Mouse (Mus musculus) heart, embryonic 14.5 days (tissue): Measurements from ENCODE around the gene Zfp36l3. TPM values are rescaled to one million over a fixed set of nuclear protein-coding genes. Genes with fewer than 3 reads are reported as not detected.
"Not testable (repeated sequence)": the region's sequence is repeated elsewhere in the genome, so short reads cannot be mapped to it uniquely, and the experiment has no call there.

Experiments used
- ATAC-seq: fragments of 200-750 bp; cut with Nextera tagmentation; 2 replicates; pipeline ENCODE4 v1.8.0; 2017; ENCODE audit warnings: low read depth, moderate TSS enrichment; ENCODE audit not compliant: insufficient number of reproducible peaks, insufficient read depth, low FRiP score
- H3K27ac ChIP-seq, 2 experiments: fragments of 200-500 bp in 1 of 2; fragments of 300-500 bp in 1 of 2; sonication (generic) in 1 of 2; replicated peaks in 1 of 2; 2 replicates each; pipeline ENCODE4 v1.5.1; 2012 to 2014; ENCODE audit warnings: low read depth in 2 of 2, low read length in 2 of 2, control low read depth in 1 of 2, mild to moderate bottlenecking in 1 of 2, mixed read lengths in 1 of 2; ENCODE audit not compliant: control insufficient read depth in 1 of 2, insufficient read depth in 1 of 2
- H3K27me3 ChIP-seq: fragments of 300-500 bp; sonication (generic); 2 replicates; pipeline ENCODE4 v1.6.1; 2014; ENCODE audit warnings: mild to moderate bottlenecking, low read length, control low read depth; ENCODE audit not compliant: control insufficient read depth, insufficient read depth
- H3K36me3 ChIP-seq: fragments of 300-500 bp; sonication (generic); 2 replicates; pipeline ENCODE4 v1.6.1; 2014; ENCODE audit warnings: mild to moderate bottlenecking, control low read depth, low read length, mixed read lengths; ENCODE audit not compliant: control insufficient read depth, insufficient read depth
- H3K4me1 ChIP-seq, 2 experiments: fragments of 200-500 bp in 1 of 2; fragments of 300-500 bp in 1 of 2; sonication (generic) in 1 of 2; 2 replicates each; pipeline ENCODE4 v1.6.1; 2012 to 2014; ENCODE audit warnings: low read length in 2 of 2, control low read depth in 1 of 2, mixed read lengths in 1 of 2; ENCODE audit not compliant: control insufficient read depth in 2 of 2, insufficient read depth in 2 of 2
- H3K4me2 ChIP-seq: fragments of 300-500 bp; sonication (generic); 2 replicates; pipeline ENCODE4 v1.6.1; 2014; ENCODE audit warnings: mild to moderate bottlenecking, low read length
- H3K4me3 ChIP-seq, 2 experiments: fragments of 200-500 bp in 1 of 2; fragments of 300-500 bp in 1 of 2; sonication (generic) in 1 of 2; 2 replicates each; pipeline ENCODE4 v1.5.1; 2012 to 2014; ENCODE audit warnings: low read length in 2 of 2, mild to moderate bottlenecking in 2 of 2, control low read depth in 1 of 2, low read depth in 1 of 2, moderate library complexity in 1 of 2; ENCODE audit not compliant: control insufficient read depth in 1 of 2, insufficient read depth in 1 of 2
- H3K9ac ChIP-seq: fragments of 300-500 bp; sonication (generic); 2 replicates; pipeline ENCODE4 v1.6.1; 2014; ENCODE audit warnings: mild to moderate bottlenecking, low read length
- H3K9me3 ChIP-seq: fragments of 300-500 bp; sonication (generic); 2 replicates; pipeline ENCODE4 v1.6.1; 2016; ENCODE audit warnings: low read length, control low read depth; ENCODE audit not compliant: control insufficient read depth
- WGBS: fragments of 180-500 bp; shearing (Covaris S2); extraction: QIAGEN DNeasy Blood & Tissue Kit; methylation state at CpG from one replicate; pipeline ENCODE4 v1.1.7; 2014; 5-methylcytosine and 5-hydroxymethylcytosine counted together
- polyA plus RNA-seq: library from polyadenylated mRNA; unstranded; fragments of >200 nt; fragmentation: Nextera tagmentation; extraction: Ambion mirVana; gene quantifications from 2 replicates; pipeline ENCODE4 v1.2.1, GENCODE M21; 2014

The Zfp36l3 gene
- not detected in 2 replicates for polyA plus RNA-seq

DNA sequence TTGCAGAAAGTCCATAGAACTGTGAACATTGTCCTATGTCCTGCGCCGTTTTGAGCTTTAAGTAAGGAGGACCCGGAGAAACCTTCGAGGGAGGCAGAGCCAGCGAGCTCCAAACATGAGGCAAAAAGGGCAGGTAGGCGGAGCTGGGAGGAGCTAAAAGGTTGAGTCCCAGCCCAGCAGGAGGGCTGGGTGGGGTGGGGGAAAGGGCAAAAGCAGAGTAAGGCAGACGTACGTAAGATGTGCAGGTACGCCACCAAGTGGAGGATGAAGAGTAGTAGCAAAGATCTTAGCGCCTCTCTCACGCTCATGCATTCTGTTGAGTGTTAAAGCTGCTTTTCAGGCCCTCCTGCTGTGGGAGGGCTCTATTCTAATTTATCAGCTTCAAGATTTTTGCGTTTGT, at the start of gene Zfp36l3:
Gene Zfp36l3 (minus strand): TSS at position 119 of the 400 bp plus-strand sequence.
- H3K36me3 ChIP-seq = no peaks in the 10 kb centered on the region
- no peak within 1 kb of the TSS for H3K27ac ChIP-seq
- ATAC-seq = no peak
- H3K9ac ChIP-seq = no peak within 1 kb of the TSS
- no peak within 1 kb of the TSS for H3K4me2 ChIP-seq
- no peaks in the 10 kb centered on the region for H3K9me3 ChIP-seq
- H3K4me3 ChIP-seq = no peak within 1 kb of the TSS
- no peaks in the 10 kb centered on the region for H3K4me1 ChIP-seq
- 80% methylated on average over 12 of the region's 12 CpGs for WGBS
- H3K27me3 ChIP-seq = no peaks in the 10 kb centered on the region

DNA sequence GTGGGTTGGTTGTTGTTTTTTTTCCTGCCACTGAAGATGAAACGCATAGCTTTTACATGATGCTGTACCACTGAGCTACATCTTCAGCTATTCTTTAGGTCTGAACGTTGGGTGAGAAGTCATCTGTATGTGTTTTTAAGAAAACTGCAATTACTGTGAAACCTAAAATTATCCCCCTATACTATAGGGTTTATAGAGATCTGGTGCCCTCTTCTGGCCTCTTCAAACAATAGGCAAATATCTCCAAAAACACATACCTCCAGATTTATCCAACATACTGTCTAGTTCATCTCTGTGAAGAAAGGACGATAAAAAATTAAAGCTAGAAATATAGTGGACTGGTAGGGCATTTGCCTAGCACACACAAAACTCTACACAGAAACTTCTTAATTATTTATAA, 22.9 kb upstream of the Zfp36l3 start:
- no peaks in the 10 kb centered on the region for H3K27me3 ChIP-seq
- no peak for ATAC-seq
- H3K4me1 ChIP-seq = no peaks in the 10 kb centered on the region
- H3K9ac ChIP-seq = no peak overlapping the region
- H3K4me2 ChIP-seq = no peak overlapping the region
- no peak overlapping the region for H3K27ac ChIP-seq
- no peaks in the 10 kb centered on the region for H3K36me3 ChIP-seq
- no peaks in the 10 kb centered on the region for H3K9me3 ChIP-seq
- no peak overlapping the region for H3K4me3 ChIP-seq
- 38% methylated on average over 3 of the region's 3 CpGs for WGBS

DNA sequence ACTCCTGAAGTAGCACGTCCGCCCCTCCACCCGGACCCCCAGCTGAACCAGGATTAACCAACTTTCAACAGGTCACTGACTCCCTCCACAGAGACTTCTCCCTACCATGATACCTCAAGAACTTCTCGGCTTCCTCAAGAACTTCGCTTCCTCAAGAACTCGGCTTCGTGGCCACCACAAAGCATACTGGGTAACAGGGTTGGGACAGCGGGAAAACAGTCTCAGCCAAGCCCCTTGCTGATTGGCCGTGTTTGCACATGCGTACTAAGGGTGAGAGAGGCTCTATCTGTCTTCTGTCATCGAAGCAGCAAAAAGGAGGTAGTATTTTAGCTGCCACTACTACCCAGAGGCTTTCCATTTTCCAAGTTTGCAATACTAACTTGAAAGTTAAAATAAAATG, 21.3 kb upstream of the Zfp36l3 start, which contains the start of gene Xlr:
Gene Xlr (minus strand): TSS at position 188 of the 400 bp plus-strand sequence.
- H3K36me3 ChIP-seq, H3K4me3 ChIP-seq, H3K27me3 ChIP-seq, H3K9me3 ChIP-seq, H3K9ac ChIP-seq, H3K27ac ChIP-seq, H3K4me1 ChIP-seq, ATAC-seq, H3K4me2 ChIP-seq: not testable (repeated sequence)
- WGBS = 72% methylated on average over 10 of the region's 11 CpGs

DNA sequence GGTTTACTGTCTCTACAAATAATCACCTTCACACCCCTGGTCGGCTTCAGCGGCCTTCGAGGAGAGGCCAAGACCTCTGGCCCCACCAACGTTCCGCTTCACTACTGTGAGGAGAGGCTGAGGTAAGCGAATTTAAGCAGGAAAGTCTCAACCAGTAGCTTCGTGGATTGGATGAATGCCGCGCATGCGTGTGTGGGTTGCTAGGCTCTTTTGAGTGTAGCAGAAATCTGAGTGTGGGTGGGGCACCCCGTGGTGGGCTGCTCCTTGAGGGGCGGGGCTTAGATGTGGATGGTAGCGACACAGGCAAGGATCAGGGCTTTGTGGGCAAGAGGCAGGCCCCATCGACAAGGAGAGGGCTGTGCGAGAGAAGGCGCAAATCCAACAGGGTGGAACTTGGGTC, 18.5 kb downstream of the Zfp36l3 start, which contains the start of gene 1700013H16Rik:
Gene 1700013H16Rik (minus strand): TSS at position 96 of the 400 bp plus-strand sequence.
- no peak for ATAC-seq
- 0 out of 2 replicates have a peak, but pooled peaks cover 15% of the 10 kb centered on the region for H3K9me3 ChIP-seq
- no peaks in the 10 kb centered on the region for H3K4me1 ChIP-seq
- no peaks in the 10 kb centered on the region for H3K27me3 ChIP-seq
- H3K9ac ChIP-seq = no peak within 1 kb of the TSS
- H3K27ac ChIP-seq = no peak within 1 kb of the TSS
- H3K36me3 ChIP-seq = no peaks in the 10 kb centered on the region
- 90% methylated on average over 16 of the region's 16 CpGs for WGBS
- no peak within 1 kb of the TSS for H3K4me2 ChIP-seq
- no peak within 1 kb of the TSS for H3K4me3 ChIP-seq

DNA sequence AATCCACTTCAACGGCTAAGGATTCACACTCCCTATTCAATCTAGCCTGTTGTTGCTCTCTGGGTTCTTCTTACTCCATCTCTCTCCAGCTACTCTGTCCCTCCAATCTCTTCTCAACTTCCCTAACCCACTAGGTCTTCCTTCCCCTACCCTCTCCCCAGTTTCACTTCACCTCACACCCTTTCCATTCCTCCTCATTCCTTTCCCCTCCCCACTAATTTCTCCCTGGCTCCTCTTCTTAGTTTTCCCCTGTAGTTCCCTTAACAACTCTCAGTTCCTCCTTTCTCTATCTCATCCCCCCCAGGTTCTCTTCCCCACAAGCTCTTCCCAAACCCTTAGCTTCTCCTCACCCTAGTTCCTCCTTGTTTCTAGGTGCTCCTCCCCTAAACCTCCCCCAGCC, 23.3 kb downstream of the Zfp36l3 start:
- H3K4me1 ChIP-seq = no peaks in the 10 kb centered on the region
- no peaks in the 10 kb centered on the region for H3K36me3 ChIP-seq
- H3K27ac ChIP-seq = no peak overlapping the region
- H3K9me3 ChIP-seq = 0 out of 2 replicates have a peak, but pooled peaks cover 15% of the 10 kb centered on the region
- no peak overlapping the region for H3K4me3 ChIP-seq
- no peak for ATAC-seq
- H3K27me3 ChIP-seq = no peaks in the 10 kb centered on the region
- H3K9ac ChIP-seq = no peak overlapping the region
- 68% methylated on average over 1 of the region's 1 CpGs for WGBS
- H3K4me2 ChIP-seq = no peak overlapping the region

DNA sequence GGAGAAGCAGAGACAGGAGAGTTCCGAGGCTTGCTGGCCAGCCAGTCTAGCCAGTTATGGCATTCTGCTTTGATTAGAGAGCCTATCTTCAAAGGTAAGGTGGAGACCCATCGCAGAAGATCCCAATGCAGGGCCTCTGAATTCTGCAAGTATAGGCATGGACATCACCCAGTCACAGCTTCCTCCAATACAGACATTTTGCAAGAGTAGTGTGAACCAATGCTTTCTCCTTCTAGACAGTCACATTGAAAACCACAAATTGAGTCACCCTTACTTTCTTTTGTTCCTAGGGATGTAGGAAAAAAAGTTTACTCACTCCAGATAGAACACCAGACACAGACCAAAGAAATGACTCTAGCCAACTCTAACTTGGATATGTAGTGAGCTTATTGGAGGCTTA, 47.2 kb downstream of the Zfp36l3 start:
- no peaks in the 10 kb centered on the region for H3K36me3 ChIP-seq
- no peak overlapping the region for H3K27ac ChIP-seq
- H3K27me3 ChIP-seq = no peaks in the 10 kb centered on the region
- WGBS = 67% methylated on average over 2 of the region's 2 CpGs
- H3K9me3 ChIP-seq = no peaks in the 10 kb centered on the region
- H3K4me1 ChIP-seq = no peaks in the 10 kb centered on the region
- H3K4me2 ChIP-seq = no peak overlapping the region
- no peak for ATAC-seq
- H3K4me3 ChIP-seq = no peak overlapping the region
- H3K9ac ChIP-seq = no peak overlapping the region

DNA sequence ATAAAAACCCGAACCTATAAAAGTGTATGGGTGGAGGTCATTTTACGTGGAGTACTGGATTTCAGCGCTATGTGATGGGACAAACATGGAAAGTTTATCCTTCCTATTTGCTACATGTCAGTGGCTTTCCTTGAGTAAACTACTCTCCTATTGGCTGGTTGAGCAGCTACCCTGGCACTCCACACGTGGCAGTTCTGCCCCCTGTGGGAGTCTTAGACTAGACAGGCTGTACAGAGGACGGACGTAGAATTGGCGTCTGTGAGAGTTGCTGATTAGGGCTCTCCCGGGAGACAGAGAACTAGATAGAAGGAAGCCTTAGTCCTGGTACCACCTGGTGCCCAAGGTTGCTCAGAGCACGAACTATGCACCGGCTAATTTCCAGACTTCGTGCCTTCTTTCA, 51.6 kb downstream of the Zfp36l3 start, which contains the start of gene 4930502E18Rik:
Gene 4930502E18Rik (plus strand): TSS at position 231 of the 400 bp plus-strand sequence.
- H3K36me3 ChIP-seq = no peaks in the 10 kb centered on the region
- WGBS = 76% methylated on average over 11 of the region's 11 CpGs
- no peaks in the 10 kb centered on the region for H3K4me1 ChIP-seq
- no peak within 1 kb of the TSS for H3K27ac ChIP-seq
- no peaks in the 10 kb centered on the region for H3K9me3 ChIP-seq
- H3K9ac ChIP-seq = no peak within 1 kb of the TSS
- no peak within 1 kb of the TSS for H3K4me3 ChIP-seq
- no peaks in the 10 kb centered on the region for H3K27me3 ChIP-seq
- no peak within 1 kb of the TSS for H3K4me2 ChIP-seq
- ATAC-seq = no peak
